Mouse (Mus musculus) CH12.LX (cell line): ENCODE data around the gene Hvcn1.

Experiments
- CHD2 ChIP-seq: IDR thresholded peaks from 2 replicates; pipeline ENCODE4 v1.6.1; 2011; ENCODE audit warnings: low read length, improper control_type of control experiment
- CTCF ChIP-seq, 2 experiments: IDR thresholded peaks in 1 of 2; conservative IDR thresholded peaks in 1 of 2; 2 replicates each; pipeline ENCODE4 v1.5.1; 2011 to 2012; ENCODE audit warnings: low read depth in 2 of 2, low read length in 2 of 2, improper control_type of control experiment in 1 of 2, inconsistent platforms in 1 of 2, mild to moderate bottlenecking in 1 of 2, moderate library complexity in 1 of 2
- E2F4 ChIP-seq: IDR thresholded peaks from 2 replicates; pipeline ENCODE4 v1.6.1; 2011; ENCODE audit warnings: low read depth, low read length, improper control_type of control experiment; ENCODE audit not compliant: insufficient replicate concordance
- EP300 ChIP-seq: IDR thresholded peaks from 2 replicates; pipeline ENCODE4 v1.6.1; 2011; ENCODE audit warnings: low read length, improper control_type of control experiment
- IRF4 ChIP-seq: IDR thresholded peaks from 2 replicates; pipeline ENCODE4 v1.6.1; 2014; ENCODE audit warnings: low read depth, mild to moderate bottlenecking, inconsistent platforms, low read length, improper control_type of control experiment
- JUND ChIP-seq: conservative IDR thresholded peaks from 2 replicates; pipeline ENCODE4 v1.6.1; 2011; ENCODE audit warnings: low read depth, low read length, improper control_type of control experiment
- KAT2A ChIP-seq: IDR thresholded peaks from 2 replicates; pipeline ENCODE4 v1.6.1; 2012; ENCODE audit warnings: low read length, improper control_type of control experiment, inconsistent platforms; ENCODE audit not compliant: insufficient replicate concordance
- MYC ChIP-seq: IDR thresholded peaks from 2 replicates; pipeline ENCODE4 v1.6.1; 2011; ENCODE audit warnings: low read depth, mild to moderate bottlenecking, improper control_type of control experiment, low read length
- NELFE ChIP-seq: IDR thresholded peaks from 2 replicates; pipeline ENCODE4 v1.6.1; 2011; ENCODE audit warnings: low read depth, low read length, improper control_type of control experiment
- PAX5 ChIP-seq: IDR thresholded peaks from 2 replicates; pipeline ENCODE4 v1.6.1; 2012; ENCODE audit warnings: low read length, inconsistent platforms, mixed read lengths
- POLR2A ChIP-seq: IDR thresholded peaks from 2 replicates; pipeline ENCODE4 v1.6.1; 2011; ENCODE audit warnings: low read depth, mild to moderate bottlenecking, improper control_type of control experiment, low read length
- UBTF ChIP-seq: IDR thresholded peaks from 2 replicates; pipeline ENCODE4 v1.6.1; 2012; ENCODE audit warnings: low read depth, mild to moderate bottlenecking, inconsistent platforms, low read length, improper control_type of control experiment, moderate library complexity
- ZC3H11A ChIP-seq: IDR thresholded peaks from 2 replicates; pipeline ENCODE4 v1.6.1; 2012; ENCODE audit warnings: low read depth, mild to moderate bottlenecking, inconsistent platforms, low read length, improper control_type of control experiment
- ZKSCAN1 ChIP-seq: IDR thresholded peaks from 2 replicates; pipeline ENCODE4 v1.6.1; 2012; ENCODE audit warnings: low read depth, inconsistent platforms, low read length, improper control_type of control experiment, borderline replicate concordance

DNA sequence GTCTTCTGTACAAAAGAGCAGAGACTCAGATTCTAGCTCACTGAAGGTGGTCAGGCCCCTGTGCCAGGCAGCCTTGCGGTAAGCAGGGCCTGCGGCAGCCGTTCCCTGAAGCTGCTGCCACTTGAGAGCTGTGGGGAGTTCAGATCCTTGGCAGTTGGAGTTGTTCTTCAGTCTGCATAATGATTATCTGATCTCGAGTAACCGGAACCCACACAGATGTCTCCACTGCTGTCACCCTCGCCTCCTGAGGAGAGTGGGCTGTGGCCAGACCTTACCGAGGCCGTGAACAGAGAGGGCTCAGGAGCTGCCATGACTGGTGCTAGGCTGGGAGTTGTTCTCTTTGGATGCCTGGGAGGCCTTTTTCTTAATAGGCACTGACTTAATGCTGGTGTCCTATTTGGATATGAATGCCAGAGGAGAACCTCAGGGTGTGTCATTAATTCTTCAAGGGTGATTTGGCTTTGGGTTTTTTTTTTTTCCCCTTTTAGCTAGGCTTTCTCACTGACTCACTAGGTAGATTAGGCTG, 39.9 kb upstream of the Hvcn1 start:
- no peak for TF ChIP-seq CTCF (conservative IDR thresholded peaks at IDR 0.05 in 1 of 2, IDR thresholded peaks at IDR 0.05 in 1 of 2; ENCODE audit: low read depth in 2 of 2, low read length in 2 of 2)
- TF ChIP-seq PAX5, result no peak
- TF ChIP-seq CHD2, result no peak
- no peak for TF ChIP-seq EP300
- TF ChIP-seq E2F4, result no peak
- TF ChIP-seq ZC3H11A, result no peak
- no peak for TF ChIP-seq KAT2A
- no peak for TF ChIP-seq ZKSCAN1
- no peak for TF ChIP-seq UBTF
- no peak for TF ChIP-seq MYC
- TF ChIP-seq JUND, result no peak
- no peak for TF ChIP-seq POLR2A
- TF ChIP-seq NELFE, result no peak
- TF ChIP-seq IRF4, result no peak
